Mouse (Mus musculus): ENCODE measurements at regions not wholly inside any gene's neighbourhood (a gene's known extent, or its start where the extent isn't known, plus 50 kb on each side); places are given as distances from the start of the nearest gene placed in this dataset.
"Not testable (repeated sequence)": the region's sequence is repeated elsewhere in the genome, so short reads cannot be mapped to it uniquely, and the experiment has no call there.

DNA sequence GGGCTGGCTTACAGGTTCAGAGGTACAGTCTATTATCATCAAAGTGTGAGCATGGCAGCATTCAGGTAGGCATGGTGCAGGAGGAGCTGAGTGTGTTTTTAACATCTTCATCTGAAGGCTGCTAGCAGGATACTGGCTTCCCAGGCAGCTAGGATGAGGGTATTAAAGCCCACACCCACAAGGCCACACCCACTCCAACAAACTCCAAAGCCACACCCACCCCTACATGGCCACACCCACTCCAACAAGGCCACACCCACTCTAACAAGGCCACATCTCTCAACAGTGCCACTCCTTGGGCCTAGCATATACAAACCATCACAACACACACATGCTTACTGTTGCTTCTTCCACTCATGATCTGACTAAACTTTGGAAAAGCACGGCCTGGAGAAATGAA is 172.5 kb downstream of the Msrb3 start:
- CTCF ChIA-PET = no interaction called here

- CTCF ChIA-PET = no interaction called here
Observed at GRCm38 (mm10) chr10:120721956-120722532, 176.9 kb downstream of the Msrb3 start.

DNA sequence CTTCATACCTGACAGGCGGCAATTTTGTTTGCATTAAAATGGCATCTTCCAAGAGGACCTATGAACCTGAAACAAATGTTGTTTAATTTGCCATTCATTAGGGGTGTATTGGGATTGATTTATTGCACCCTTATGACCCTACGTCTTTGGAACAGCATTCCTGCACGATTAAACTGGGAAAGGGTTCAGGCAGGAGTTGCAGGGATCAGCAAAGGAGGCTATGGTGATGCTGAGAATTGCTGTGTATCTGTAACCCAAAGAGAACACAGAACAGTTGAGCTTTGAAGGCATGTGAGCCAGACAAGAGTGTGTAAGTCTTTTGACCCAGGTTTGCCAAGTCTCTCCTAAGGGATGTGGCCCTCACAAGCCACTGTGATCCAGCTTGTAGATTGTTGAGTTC is 177.9 kb downstream of the Msrb3 start:
- CTCF ChIA-PET = no interaction called here

DNA sequence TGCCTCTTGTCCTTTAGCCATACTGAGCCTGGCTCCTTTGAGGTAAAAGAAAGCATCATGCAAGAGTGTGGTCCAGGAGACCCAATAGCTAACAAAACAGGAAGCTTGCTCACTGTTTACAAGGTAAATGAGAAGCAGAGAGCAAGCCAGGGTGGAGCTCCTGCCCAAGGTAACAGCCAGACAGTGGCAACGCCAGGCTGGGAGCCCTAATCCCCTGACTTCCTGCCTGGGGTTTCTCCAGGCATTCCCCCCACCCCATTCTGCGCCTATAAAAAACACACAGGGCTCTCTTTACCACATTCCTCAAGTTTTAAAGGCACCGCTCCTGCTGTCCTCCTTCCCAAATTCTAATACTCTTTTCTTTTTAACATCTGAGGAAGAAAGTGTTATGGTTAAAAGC is 178.8 kb downstream of the Msrb3 start:
- CTCF ChIA-PET = no interaction called here

DNA sequence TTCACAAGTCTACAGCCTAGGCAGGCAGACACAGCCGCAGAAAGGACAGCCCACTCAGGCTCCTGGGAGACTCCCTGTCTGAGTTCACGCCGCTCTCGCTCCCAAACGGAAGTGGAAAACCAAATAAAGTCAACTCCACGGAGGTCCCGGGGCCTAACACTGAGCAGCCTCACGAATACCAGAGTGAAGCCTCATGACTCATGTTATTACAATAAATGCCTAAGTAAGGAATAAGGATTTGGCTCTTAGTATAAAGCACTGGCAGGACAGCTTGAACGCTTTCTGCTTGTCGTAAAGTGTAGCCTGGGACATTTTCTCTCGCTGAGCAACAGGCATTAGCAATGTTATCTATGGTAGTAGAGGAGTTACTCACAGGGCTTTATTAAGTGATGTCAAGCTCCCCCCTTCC is 181.7 kb downstream of the Msrb3 start:
- CTCF ChIA-PET = no interaction called here

DNA sequence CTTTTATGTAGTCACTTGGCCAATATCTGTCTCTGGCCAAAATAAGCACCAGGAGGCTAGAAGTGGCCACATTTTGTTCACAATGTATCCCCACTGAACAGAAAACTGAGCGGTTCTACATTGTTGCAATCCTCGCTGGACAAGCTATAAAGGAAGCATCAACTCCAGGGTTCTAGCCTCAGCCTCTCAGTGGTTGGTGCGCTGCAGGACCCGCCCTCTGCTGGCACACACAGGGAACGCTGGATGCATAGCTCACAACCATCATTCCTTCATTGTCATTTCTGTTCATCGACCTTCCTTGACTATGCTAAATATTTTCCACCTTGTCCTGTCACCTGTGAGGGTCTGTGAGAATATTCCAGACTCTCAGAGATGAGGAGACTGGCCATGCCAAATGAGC is 182.5 kb downstream of the Msrb3 start:
- CTCF ChIA-PET = no interaction called here

DNA sequence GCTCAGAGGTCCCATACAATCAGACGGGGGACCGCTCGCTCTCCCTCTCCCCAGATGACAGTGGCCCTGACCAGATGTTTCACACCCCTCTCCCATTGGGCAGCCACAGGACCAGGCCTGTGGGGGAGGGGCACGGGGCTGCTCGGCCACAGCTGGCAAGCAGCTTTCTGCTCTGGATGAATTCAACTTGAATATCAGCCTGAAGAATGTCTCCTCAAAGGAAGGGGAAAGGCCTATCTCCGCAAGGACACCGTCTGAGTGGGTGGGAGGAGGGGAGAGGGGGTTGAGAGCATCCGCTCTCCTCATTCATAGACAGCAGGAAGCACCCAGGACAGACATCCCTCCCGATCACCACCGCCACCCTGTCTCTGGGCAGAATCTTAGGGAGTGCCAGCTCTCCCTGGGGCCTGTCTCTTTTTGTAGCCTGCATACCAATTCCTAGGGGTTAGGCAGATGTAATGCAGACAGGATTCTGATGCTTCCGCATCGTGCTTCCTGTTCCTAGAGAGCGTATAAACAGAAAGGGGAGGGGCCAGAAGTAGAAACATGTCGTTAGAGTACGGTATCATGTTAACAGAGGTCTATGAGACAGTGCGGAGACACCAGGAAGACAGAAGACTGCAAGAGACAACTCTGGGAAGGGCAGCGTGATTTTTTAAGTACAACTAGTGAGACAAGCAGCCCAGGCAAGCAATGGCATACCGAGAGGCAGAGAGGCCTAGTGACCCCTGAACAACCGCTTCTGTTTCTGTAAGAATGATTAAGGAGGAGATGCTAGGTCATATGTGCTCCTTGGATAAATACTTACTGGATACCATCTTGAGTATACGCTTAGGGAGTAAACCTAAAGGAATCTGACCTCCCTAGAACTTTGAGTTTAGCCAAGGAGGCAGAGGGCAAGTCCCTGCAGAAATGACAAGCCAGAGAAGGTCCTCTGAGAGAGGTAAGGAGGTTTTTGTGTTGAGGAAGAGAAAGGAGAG is 190.8 kb downstream of the Msrb3 start:
- CTCF ChIA-PET = no interaction called here

GRCm38 (mm10) chr10:120706684-120707290 is 192.1 kb downstream of the Msrb3 start:
- CTCF ChIA-PET = no interaction called here

DNA sequence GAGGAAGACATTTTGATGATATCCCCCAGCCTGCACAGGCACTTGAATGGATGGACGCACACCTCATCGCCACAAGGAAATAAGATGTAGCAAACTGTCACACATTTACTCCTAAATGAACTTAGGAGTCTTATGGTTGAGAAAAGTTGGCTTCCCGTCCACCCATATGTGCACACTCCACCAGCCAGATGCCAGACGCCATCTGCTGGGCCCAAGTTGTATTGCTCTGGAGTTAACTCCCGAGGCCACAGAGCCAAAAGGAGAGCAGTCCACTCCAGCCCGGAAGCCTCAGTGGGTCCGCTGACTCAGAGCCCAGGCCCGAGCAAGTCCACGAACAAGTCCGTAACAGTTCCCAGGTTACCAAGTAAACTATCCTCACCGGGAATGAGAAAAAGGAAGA is 197.1 kb downstream of the Msrb3 start:
- CTCF ChIA-PET = interaction anchor here (0.7 kb wide), 1 partner anchor 167 kb away, joined by 3 read pairs; no protein-coding TSS in a partner anchor

DNA sequence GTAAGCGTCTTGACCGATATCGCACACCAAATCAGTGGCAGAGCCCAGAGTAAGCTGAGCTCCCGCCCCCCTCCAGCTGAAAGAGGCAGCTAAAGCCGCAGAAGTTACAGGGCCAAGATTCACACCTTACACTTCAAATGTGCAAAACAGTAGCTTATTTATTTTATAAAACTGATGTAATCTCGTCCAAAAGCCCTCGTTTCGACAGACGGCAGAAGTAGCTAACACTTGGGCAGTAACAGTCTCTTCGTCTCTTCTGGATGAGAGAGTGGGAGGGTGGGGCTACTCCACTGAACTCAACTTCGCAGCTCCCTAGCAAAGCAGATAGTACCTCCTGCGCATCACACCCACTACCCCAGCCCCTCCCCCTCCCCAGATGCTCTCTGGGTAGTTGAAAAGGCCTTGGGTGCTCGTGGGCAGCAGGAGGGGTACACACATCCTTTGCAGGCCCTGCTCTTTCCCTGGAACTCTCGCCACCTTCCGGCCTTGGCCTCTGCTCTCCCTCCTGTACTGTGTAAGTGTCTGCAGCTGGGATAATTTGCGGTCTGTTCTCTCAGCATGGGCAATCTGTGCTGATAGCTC is 201.5 kb downstream of the Msrb3 start:
- CTCF ChIA-PET = no interaction called here

- CTCF ChIA-PET = no interaction called here
Observed at GRCm38 (mm10) chr10:120696481-120696880, 202.4 kb downstream of the Msrb3 start.

DNA sequence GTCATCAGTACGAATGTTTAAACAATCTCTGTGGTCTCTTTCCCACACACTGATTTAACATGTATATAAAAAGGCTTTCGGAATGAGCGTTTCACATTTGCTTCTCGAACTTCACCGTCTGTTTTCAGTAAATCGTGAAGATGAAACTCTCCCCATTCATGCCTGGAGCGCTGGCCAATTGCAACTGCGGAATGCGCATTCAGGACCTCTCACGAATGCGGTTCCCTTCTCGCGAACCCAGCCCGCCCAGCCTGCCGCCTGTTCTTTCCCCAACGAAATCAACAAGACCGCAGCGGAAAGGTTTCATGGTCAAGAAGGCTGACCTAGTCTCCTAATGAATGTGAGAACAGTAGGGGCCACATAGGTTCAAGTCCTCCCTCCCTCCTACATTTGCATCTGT is 204.4 kb downstream of the Msrb3 start:
- CTCF ChIA-PET = no interaction called here

- CTCF ChIA-PET = no interaction called here
Observed at GRCm38 (mm10) chr10:120691451-120691850, 207.4 kb downstream of the Msrb3 start.

DNA sequence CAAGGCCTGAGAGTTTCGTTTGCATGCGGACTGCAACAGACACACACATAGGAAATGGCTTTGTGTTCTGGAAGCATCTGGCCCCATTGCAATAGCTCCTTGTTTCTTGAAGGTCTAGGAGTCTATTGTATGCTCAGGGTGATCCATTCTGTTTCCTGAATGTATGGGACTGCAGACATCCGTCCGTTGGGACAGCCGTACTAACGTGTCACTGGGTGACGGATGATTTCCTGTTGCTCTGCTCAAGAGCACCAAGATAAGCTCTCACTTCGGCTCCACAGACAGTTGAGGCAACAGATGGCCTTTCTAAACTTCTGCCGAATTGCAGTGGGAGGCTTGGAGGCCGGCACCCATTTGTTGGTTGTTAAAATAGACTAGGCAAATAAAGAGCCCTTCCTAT is 209.9 kb upstream of the Hmga2 start:
- CTCF ChIA-PET = no interaction called here

GRCm38 (mm10) chr10:120682021-120682420 is 205.8 kb upstream of the Hmga2 start:
- CTCF ChIA-PET = no interaction called here

DNA sequence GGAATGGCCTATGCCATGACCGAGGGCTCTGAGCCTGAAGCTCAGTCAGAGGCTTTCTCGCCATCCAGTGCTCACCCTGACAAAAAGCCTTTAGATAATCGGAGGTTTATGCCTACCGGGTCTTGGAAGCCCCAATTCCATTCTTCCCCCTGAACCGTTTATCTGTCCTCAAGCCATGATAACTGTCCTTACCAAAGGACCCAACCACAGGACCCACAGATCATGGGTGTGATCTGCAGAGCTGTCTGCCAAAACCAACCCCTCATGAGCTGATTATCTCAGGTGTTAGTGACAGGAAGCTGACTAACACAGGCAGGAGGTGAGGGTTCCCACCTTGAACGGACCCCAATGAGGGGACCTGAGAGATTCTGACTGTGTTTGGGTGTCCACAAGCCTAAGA is 203.7 kb upstream of the Hmga2 start:
- CTCF ChIA-PET = no interaction called here

GRCm38 (mm10) chr10:120678277-120678676 is 202.0 kb upstream of the Hmga2 start:
- CTCF ChIA-PET = interaction anchor here (0.6 kb wide), 1 partner anchor 878 kb away, joined by 16 read pairs; no protein-coding TSS in a partner anchor

- CTCF ChIA-PET = no interaction called here
Observed at GRCm38 (mm10) chr10:120675369-120675768, 199.1 kb upstream of the Hmga2 start.

DNA sequence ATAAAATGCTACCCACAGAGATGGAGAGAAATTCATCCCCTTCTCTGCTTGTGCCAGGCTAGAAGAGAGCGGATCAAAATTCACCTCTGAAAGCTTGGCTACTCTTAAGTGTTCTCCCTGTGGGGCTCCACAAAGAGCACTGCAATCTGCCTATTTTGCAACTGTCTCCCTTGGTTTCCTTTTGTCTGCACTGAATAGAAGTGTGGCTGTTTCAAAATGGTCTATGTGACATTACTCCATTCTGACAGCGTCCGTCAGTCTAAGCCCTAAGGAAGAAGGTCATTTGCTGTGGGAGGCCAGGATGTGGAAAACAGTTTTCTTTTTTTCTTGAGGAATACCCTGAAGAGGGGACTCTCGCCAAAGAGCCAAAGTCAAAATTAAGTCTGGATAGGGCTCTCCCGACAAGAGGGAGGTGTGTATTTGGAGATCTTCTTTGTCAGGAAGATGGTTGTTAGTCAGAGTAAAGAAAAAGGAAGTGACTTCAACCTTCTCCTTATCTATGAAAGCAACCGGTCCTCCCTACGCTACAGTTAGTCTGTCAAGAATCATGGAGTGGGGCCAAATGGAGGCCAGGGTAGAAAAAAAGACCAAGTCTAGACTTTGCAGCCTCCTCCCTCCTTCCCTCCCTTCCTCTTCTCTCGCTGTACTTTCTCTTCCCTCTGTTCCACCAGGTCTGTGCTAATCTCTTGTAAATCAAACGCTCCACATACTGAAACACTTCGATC is 198.2 kb upstream of the Hmga2 start:
- CTCF ChIA-PET = no interaction called here

- CTCF ChIA-PET = not testable (repeated sequence)
Observed at GRCm38 (mm10) chr10:120667678-120668031, 191.4 kb upstream of the Hmga2 start.

DNA sequence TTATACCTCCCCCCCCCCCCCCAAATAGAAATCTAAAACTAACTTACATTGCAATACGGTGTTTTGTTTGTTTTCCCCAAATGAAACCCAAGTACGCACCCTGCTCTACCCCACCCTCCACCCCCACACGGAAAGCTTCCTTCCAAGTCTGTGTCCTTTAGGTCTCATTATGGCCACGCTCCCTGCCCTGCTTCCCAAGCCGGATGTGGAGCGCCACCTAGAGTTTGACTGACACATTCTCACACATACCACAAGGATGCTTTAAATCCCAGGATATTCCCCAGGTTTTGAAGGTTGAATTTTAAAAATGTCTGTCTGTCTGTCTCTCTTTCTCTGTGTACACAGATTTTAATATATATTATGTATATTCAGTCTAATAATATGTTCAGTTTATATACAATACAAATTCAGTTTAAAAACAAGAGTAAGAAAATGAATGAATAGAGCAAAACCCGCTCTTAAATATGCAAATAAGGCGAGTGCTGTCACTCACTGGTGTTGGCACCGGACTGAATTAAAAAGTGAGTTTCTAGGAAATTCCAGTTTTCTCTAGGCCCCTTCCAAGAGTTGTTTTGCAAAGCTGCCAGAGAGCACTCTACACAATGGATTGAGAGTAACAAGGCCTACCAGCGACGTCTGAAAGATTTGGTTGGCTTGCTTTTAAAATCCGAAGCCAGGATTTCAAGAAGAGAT is 190.9 kb upstream of the Hmga2 start:
- CTCF ChIA-PET = no interaction called here

All from spleen, embryonic (tissue).